Mouse (Mus musculus) MEL (cell line): ENCODE data around the gene Smim4. TPM values are rescaled to one million over a fixed set of nuclear protein-coding genes. Genes with fewer than 3 reads are reported as not detected.
A peak's percentile ranks its signal among the peaks of the same experiment; 100 is the strongest.

Source experiments
- DNase-seq: peaks from one replicate; pipeline ENCODE4 v3.0.0; 2011; ENCODE audit warnings: low read depth, low spot score
- H3K27ac ChIP-seq: 2 replicates; pipeline ENCODE4 v1.5.1; 2012; ENCODE audit warnings: low read depth, mild to moderate bottlenecking, control low read depth, low read length, moderate library complexity; ENCODE audit not compliant: control insufficient read depth
- H3K27me3 ChIP-seq, 2 experiments: fragments of 150-350 bp in 1 of 2; sonication (generic) in 1 of 2; 2 replicates each; pipeline ENCODE4 v1.6.1; 2012; ENCODE audit warnings: low read length in 2 of 2, mild to moderate bottlenecking in 2 of 2, improper control_type of control experiment in 1 of 2, moderate library complexity in 1 of 2; ENCODE audit not compliant: insufficient read depth in 2 of 2, control insufficient read depth in 1 of 2
- H3K36me3 ChIP-seq, 2 experiments: 2 replicates each; pipeline ENCODE4 v1.6.1; 2012 to 2014; ENCODE audit warnings: low read length in 2 of 2, improper control_type of control experiment in 1 of 2, inconsistent platforms in 1 of 2, mild to moderate bottlenecking in 1 of 2; ENCODE audit not compliant: insufficient read depth in 2 of 2, control insufficient read depth in 1 of 2
- H3K4me1 ChIP-seq, 2 experiments: fragments of 150-350 bp in 1 of 2; sonication (generic) in 1 of 2; 2 replicates each; pipeline ENCODE4 v1.6.1; 2012; ENCODE audit warnings: low read length in 2 of 2, improper control_type of control experiment in 1 of 2, mild to moderate bottlenecking in 1 of 2; ENCODE audit not compliant: insufficient read depth in 2 of 2, control insufficient read depth in 1 of 2
- H3K4me3 ChIP-seq, 2 experiments: fragments of 150-350 bp in 1 of 2; sonication (generic) in 1 of 2; 2 replicates each; pipeline ENCODE4 v1.5.1; 2012; ENCODE audit warnings: low read depth in 2 of 2, low read length in 2 of 2, mild to moderate bottlenecking in 2 of 2, moderate library complexity in 2 of 2, control low read depth in 1 of 2, improper control_type of control experiment in 1 of 2; ENCODE audit not compliant: control insufficient read depth in 1 of 2, insufficient read depth in 1 of 2
- H3K79me2 ChIP-seq: 2 replicates; pipeline ENCODE4 v1.6.1; 2012; ENCODE audit warnings: mild to moderate bottlenecking, low read length, moderate library complexity; ENCODE audit not compliant: control insufficient read depth, poor library complexity, insufficient read depth
- H3K9ac ChIP-seq: 2 replicates; pipeline ENCODE4 v1.6.1; 2012; ENCODE audit warnings: low read depth, mild to moderate bottlenecking, control low read depth, low read length, moderate library complexity; ENCODE audit not compliant: control insufficient read depth, poor library complexity, severe bottlenecking
- H3K9me3 ChIP-seq: fragments of 150-350 bp; sonication (generic); replicated peaks from 2 replicates; pipeline ENCODE4 v1.6.1; 2012; ENCODE audit warnings: mild to moderate bottlenecking, low read length, improper control_type of control experiment, moderate library complexity; ENCODE audit not compliant: insufficient read depth
- BHLHE40 ChIP-seq: IDR thresholded peaks from 2 replicates; pipeline ENCODE4 v1.6.1; 2012; ENCODE audit warnings: low read depth, mild to moderate bottlenecking, inconsistent platforms, low read length, improper control_type of control experiment, borderline replicate concordance
- CTCF ChIP-seq, 3 experiments: IDR thresholded peaks in 2 of 3; conservative IDR thresholded peaks in 1 of 3; 2 replicates each; pipeline ENCODE4 v1.5.1; 2011 to 2012; ENCODE audit warnings: low read length in 3 of 3, low read depth in 2 of 3, mild to moderate bottlenecking in 2 of 3, improper control_type of control experiment in 1 of 3, inconsistent platforms in 1 of 3, mixed read lengths in 1 of 3, moderate library complexity in 1 of 3; ENCODE audit not compliant: control insufficient read depth in 1 of 3, insufficient read depth in 1 of 3, poor library complexity in 1 of 3, severe bottlenecking in 1 of 3
- E2F4 ChIP-seq: IDR thresholded peaks from 2 replicates; pipeline ENCODE4 v1.6.1; 2011; ENCODE audit warnings: low read depth, low read length, improper control_type of control experiment, borderline replicate concordance
- ELF1 ChIP-seq: IDR thresholded peaks from 2 replicates; pipeline ENCODE4 v1.6.1; 2014; ENCODE audit warnings: low read depth, mild to moderate bottlenecking, inconsistent platforms, low read length, improper control_type of control experiment, moderate library complexity
- ETS1 ChIP-seq: IDR thresholded peaks from 2 replicates; pipeline ENCODE4 v1.6.1; 2012; ENCODE audit warnings: low read depth, mild to moderate bottlenecking, inconsistent platforms, low read length, improper control_type of control experiment, moderate library complexity
- GATA1 ChIP-seq: IDR thresholded peaks from 2 replicates; pipeline ENCODE4 v1.6.1; 2011; ENCODE audit warnings: low read depth, low read length, improper control_type of control experiment
- HCFC1 ChIP-seq: IDR thresholded peaks from 2 replicates; pipeline ENCODE4 v1.6.1; 2012; ENCODE audit warnings: low read depth, mild to moderate bottlenecking, inconsistent platforms, low read length, improper control_type of control experiment, moderate library complexity
- KAT2A ChIP-seq: conservative IDR thresholded peaks from 2 replicates; pipeline ENCODE4 v1.6.1; 2012; ENCODE audit warnings: low read depth, low read length, improper control_type of control experiment, inconsistent platforms
- MAFK ChIP-seq: IDR thresholded peaks from 2 replicates; pipeline ENCODE4 v1.6.1; 2011; ENCODE audit warnings: low read depth, mild to moderate bottlenecking, low read length, improper control_type of control experiment, borderline replicate concordance
- MAX ChIP-seq: IDR thresholded peaks from 2 replicates; pipeline ENCODE4 v1.6.1; 2011; ENCODE audit warnings: low read length, improper control_type of control experiment
- MAZ ChIP-seq: IDR thresholded peaks from 2 replicates; pipeline ENCODE4 v1.6.1; 2012; ENCODE audit warnings: low read depth, mild to moderate bottlenecking, inconsistent platforms, low read length, improper control_type of control experiment
- MEF2A ChIP-seq: IDR thresholded peaks from 2 replicates; pipeline ENCODE4 v1.6.1; 2014; ENCODE audit warnings: low read depth, mild to moderate bottlenecking, inconsistent platforms, low read length, improper control_type of control experiment; ENCODE audit not compliant: poor library complexity, insufficient replicate concordance, severe bottlenecking; ENCODE audit errors: extremely low read depth
- MXI1 ChIP-seq: IDR thresholded peaks from 2 replicates; pipeline ENCODE4 v1.6.1; 2011; ENCODE audit warnings: mild to moderate bottlenecking, low read depth, low read length, improper control_type of control experiment
- MYB ChIP-seq: IDR thresholded peaks from 2 replicates; pipeline ENCODE4 v1.6.1; 2011; ENCODE audit warnings: mild to moderate bottlenecking, low read depth, low read length, improper control_type of control experiment
- MYC ChIP-seq: IDR thresholded peaks from 2 replicates; pipeline ENCODE4 v1.6.1; 2011; ENCODE audit warnings: low read depth, mild to moderate bottlenecking, low read length, improper control_type of control experiment, moderate library complexity
- NELFE ChIP-seq: IDR thresholded peaks from 2 replicates; pipeline ENCODE4 v1.6.1; 2011; ENCODE audit warnings: low read depth, low read length, improper control_type of control experiment
- NRF1 ChIP-seq: IDR thresholded peaks from 2 replicates; pipeline ENCODE4 v1.6.1; 2014; ENCODE audit warnings: low read depth, mild to moderate bottlenecking, inconsistent platforms, low read length, improper control_type of control experiment, moderate library complexity; ENCODE audit not compliant: poor library complexity, insufficient read depth, severe bottlenecking
- POLR2A ChIP-seq, 2 experiments: IDR thresholded peaks; 2 replicates each; pipeline ENCODE4 v1.6.1; 2011 to 2012; ENCODE audit warnings: low read length in 2 of 2, mild to moderate bottlenecking in 2 of 2, control low read depth in 1 of 2, improper control_type of control experiment in 1 of 2, low read depth in 1 of 2, moderate library complexity in 1 of 2; ENCODE audit not compliant: control insufficient read depth in 1 of 2, insufficient read depth in 1 of 2, poor library complexity in 1 of 2
- POLR2AphosphoS2 ChIP-seq: IDR thresholded peaks from 2 replicates; pipeline ENCODE4 v1.6.1; 2011; ENCODE audit warnings: low read length, improper control_type of control experiment
- POLR2AphosphoS5 ChIP-seq: IDR thresholded peaks from 2 replicates; pipeline ENCODE4 v1.6.1; 2012; ENCODE audit warnings: low read depth, borderline replicate concordance, mild to moderate bottlenecking, inconsistent platforms, low read length, moderate library complexity, mixed read lengths
- RAD21 ChIP-seq: IDR thresholded peaks from 2 replicates; pipeline ENCODE4 v1.6.1; 2011; ENCODE audit warnings: mild to moderate bottlenecking, low read depth, low read length, improper control_type of control experiment
- SIN3A ChIP-seq: IDR thresholded peaks from 2 replicates; pipeline ENCODE4 v1.6.1; 2012; ENCODE audit warnings: low read length, improper control_type of control experiment, inconsistent platforms
- SMC3 ChIP-seq: IDR thresholded peaks from 2 replicates; pipeline ENCODE4 v1.6.1; 2011; ENCODE audit warnings: low read depth, low read length, improper control_type of control experiment
- TAL1 ChIP-seq: IDR thresholded peaks from 2 replicates; pipeline ENCODE4 v1.6.1; 2012; ENCODE audit warnings: mild to moderate bottlenecking, inconsistent platforms, low read length, moderate library complexity, mixed read lengths
- TBP ChIP-seq: IDR thresholded peaks from 2 replicates; pipeline ENCODE4 v1.8.0; 2011; ENCODE audit warnings: low read depth, low read length, improper control_type of control experiment
- UBTF ChIP-seq: IDR thresholded peaks from 2 replicates; pipeline ENCODE4 v1.6.1; 2012; ENCODE audit warnings: low read depth, mild to moderate bottlenecking, inconsistent platforms, low read length, improper control_type of control experiment, moderate library complexity, borderline replicate concordance; ENCODE audit not compliant: insufficient read depth
- USF2 ChIP-seq, 2 experiments: IDR thresholded peaks; 2 replicates each; pipeline ENCODE4 v1.6.1; 2011 to 2012; ENCODE audit warnings: improper control_type of control experiment in 2 of 2, low read length in 2 of 2, borderline replicate concordance in 1 of 2, inconsistent platforms in 1 of 2, low read depth in 1 of 2, mild to moderate bottlenecking in 1 of 2; ENCODE audit not compliant: insufficient read depth in 1 of 2
- ZC3H11A ChIP-seq: IDR thresholded peaks from 2 replicates; pipeline ENCODE4 v1.6.1; 2012; ENCODE audit warnings: low read depth, mild to moderate bottlenecking, inconsistent platforms, low read length, improper control_type of control experiment
- ZKSCAN1 ChIP-seq: IDR thresholded peaks from 2 replicates; pipeline ENCODE4 v1.6.1; 2012; ENCODE audit warnings: low read depth, mild to moderate bottlenecking, inconsistent platforms, low read length, improper control_type of control experiment, moderate library complexity
- ZMIZ1 ChIP-seq: IDR thresholded peaks from 2 replicates; pipeline ENCODE4 v1.6.1; 2012; ENCODE audit warnings: low read depth, mild to moderate bottlenecking, inconsistent platforms, low read length, improper control_type of control experiment, moderate library complexity
- ZNF384 ChIP-seq: IDR thresholded peaks from 2 replicates; pipeline ENCODE4 v1.6.1; 2012; ENCODE audit warnings: low read depth, mild to moderate bottlenecking, inconsistent platforms, low read length, improper control_type of control experiment
- polyA plus RNA-seq, 2 experiments: library from polyadenylated mRNA; stranded (reverse) in 1 of 2; unstranded in 1 of 2; fragments of >175 nt in 1 of 2; fragments of >200 nt in 1 of 2; gene quantifications; 2 replicates each; pipeline versions ENCODE4 v1.2.1 to v1.2.4; 2012; ENCODE audit warnings: low replicate concordance in 2 of 2, low read depth in 1 of 2; ENCODE audit not compliant: insufficient read length in 2 of 2, insufficient read depth in 1 of 2, missing spikeins in 1 of 2
- total RNA-seq: library from RNA; depleted of rRNA; stranded (reverse); fragments of 300-350 nt; gene quantifications from 2 replicates; pipeline ENCODE4 v1.2.3, GENCODE M21; 2012

The Smim4 gene
- total and polyA plus RNA-seq, 3 experiments, result 87.8 to 122 TPM; not detected in 1

DNA sequence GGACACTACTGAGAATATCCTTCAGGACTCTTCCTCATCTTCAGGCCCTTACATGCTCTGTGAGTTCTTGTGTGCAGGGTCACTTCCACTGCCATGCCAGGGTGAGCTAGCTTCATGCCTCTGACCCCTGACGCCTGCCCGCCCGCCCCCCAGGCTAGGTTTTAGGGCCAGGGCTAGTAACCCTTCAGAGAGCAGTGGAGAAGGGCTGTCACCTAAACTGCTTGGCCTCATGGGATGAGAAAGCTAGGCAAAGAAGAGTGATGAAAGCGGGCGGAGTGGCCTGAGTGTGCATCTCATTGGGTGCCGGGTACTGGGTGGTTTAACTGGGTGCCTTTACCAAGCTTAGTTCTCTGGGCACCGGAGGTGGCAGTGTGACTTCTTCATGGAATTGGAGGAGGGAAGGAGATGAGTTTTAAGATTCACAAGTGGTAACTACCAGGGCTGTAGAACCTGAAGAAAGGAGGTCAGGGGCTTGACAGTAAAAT, 3.8 kb upstream of the Smim4 start:
- Histone ChIP-seq H3K9ac (no peak overlapping the region; the same call in 1 of the 2 replicates), H3K36me3 (peaks cover 0 to 5% of the 10 kb centered on the region in 2 experiments; a peak in 3 of 4 replicates)
- TF ChIP-seq MYC, result 0 out of 2 replicates have a peak, but pooled peaks have one; percentile 8
- no peak for TF ChIP-seq NRF1

DNA sequence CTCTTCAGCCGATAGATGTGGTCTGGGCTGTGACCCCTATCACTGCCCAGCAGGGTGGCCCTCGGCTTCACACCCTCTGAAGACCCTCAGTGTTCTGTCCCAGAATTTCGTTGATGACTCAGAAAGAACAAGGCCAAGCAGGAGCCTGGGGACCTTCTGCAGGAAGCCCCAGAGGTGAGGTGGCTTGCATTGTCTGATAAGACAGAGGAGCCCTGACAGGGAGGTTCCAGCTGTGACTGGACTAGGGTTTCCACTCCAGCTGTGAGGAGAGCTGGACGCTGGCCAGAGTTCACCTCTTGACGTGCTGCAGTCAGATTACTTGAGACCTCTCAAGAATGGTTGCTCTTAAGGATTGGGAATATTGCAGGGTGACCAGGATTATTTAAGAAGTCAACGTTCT, 3.3 kb upstream of the Smim4 start:
- Histone ChIP-seq H3K27me3 (no peaks in the 10 kb centered on the region), H3K4me3 (peak overlapping the region; percentile 69 to 95), H3K79me2 (peaks cover 24% of the 10 kb centered on the region), H3K9me3 (no peaks in the 10 kb centered on the region), H3K9ac (peak overlapping the region; percentile 79), H3K4me1 (peaks cover 3 to 23% of the 10 kb centered on the region in 2 experiments), H3K27ac (no peak overlapping the region; the same call in 1 of the 2 replicates), H3K36me3 (peaks cover 0 to 9% of the 10 kb centered on the region in 2 experiments; a peak in 3 of 4 replicates)
- peak; percentile 78 for DNase-seq
- no peak for TF ChIP-seq E2F4
- no peak for TF ChIP-seq POLR2AphosphoS5
- TF ChIP-seq BHLHE40, result no peak
- no peak for TF ChIP-seq MYB
- TF ChIP-seq MYC, result 0 out of 2 replicates have a peak, but pooled peaks have one; percentile 13
- TF ChIP-seq TAL1, result peak; percentile 82
- no peak for TF ChIP-seq ZKSCAN1
- TF ChIP-seq ZNF384, result no peak
- TF ChIP-seq MAX, result no peak
- TF ChIP-seq KAT2A, result no peak
- 0 out of 2 replicates have a peak, but pooled peaks have one; percentile 17 for TF ChIP-seq HCFC1
- no peak; a peak in 1 of 4 replicates for TF ChIP-seq POLR2A (IDR thresholded peaks at IDR 0.05; ENCODE audit: control insufficient read depth in 1 of 2, insufficient read depth in 1 of 2, low read depth in 1 of 2, low read length in 2 of 2, poor library complexity in 1 of 2)
- TF ChIP-seq SMC3, result no peak
- TF ChIP-seq MAZ, result no peak
- peak; percentile 64 for TF ChIP-seq GATA1
- no peak for TF ChIP-seq POLR2AphosphoS2
- TF ChIP-seq NELFE, result no peak
- TF ChIP-seq TBP, result 0 out of 2 replicates have a peak, but pooled peaks have one; percentile 30
- TF ChIP-seq RAD21, result no peak
- TF ChIP-seq ETS1, result peak; percentile 94
- TF ChIP-seq ZC3H11A, result no peak
- TF ChIP-seq ZMIZ1, result no peak
- no peak for TF ChIP-seq ELF1
- peak; percentile 81 for TF ChIP-seq SIN3A
- no peak for TF ChIP-seq MXI1
- TF ChIP-seq MEF2A, result no peak
- no peak for TF ChIP-seq MAFK
- TF ChIP-seq USF2 (IDR thresholded peaks at IDR 0.05; ENCODE audit: borderline replicate concordance in 1 of 2, insufficient read depth in 1 of 2, low read depth in 1 of 2, low read length in 2 of 2), result no peak
- no peak for TF ChIP-seq UBTF
- TF ChIP-seq CTCF (IDR thresholded peaks at IDR 0.05 in 2 of 3, conservative IDR thresholded peaks at IDR 0.05 in 1 of 3; ENCODE audit: control insufficient read depth in 1 of 3, insufficient read depth in 1 of 3, low read depth in 2 of 3, low read length in 3 of 3, poor library complexity in 1 of 3, severe bottlenecking in 1 of 3), result no peak

More for the DNA sequence above, 3.8 kb upstream of the Smim4 start:
- H3K27me3 ChIP-seq, result no peaks in the 10 kb centered on the region
- H3K9me3 ChIP-seq, result no peaks in the 10 kb centered on the region
- H3K79me2 ChIP-seq, result peaks cover 19% of the 10 kb centered on the region
- peak overlapping the region in 1 of 2 experiments; percentile 69; a peak in 2 of 4 replicates for H3K4me3 ChIP-seq
- peak; percentile 25 for DNase-seq
- H3K27ac ChIP-seq, result no peak overlapping the region
- H3K4me1 ChIP-seq, result peaks cover 3 to 21% of the 10 kb centered on the region in 2 experiments; a peak in 3 of 4 replicates
